Mouse (Mus musculus) megakaryocyte, embryonic 14.5 days (primary cell): Measurements from ENCODE around the gene Sphkap. TPM values are rescaled to one million over a fixed set of nuclear protein-coding genes. Genes with fewer than 3 reads are reported as not detected.

ENCODE experiments used
- H3K27me3 ChIP-seq: replicated peaks from 2 replicates; pipeline ENCODE3; 2012; ENCODE audit warnings: inconsistent platforms
- H3K36me3 ChIP-seq: replicated peaks from 2 replicates; pipeline ENCODE3; 2012; ENCODE audit warnings: low read length, inconsistent platforms, mixed read lengths
- H3K4me1 ChIP-seq: 2 replicates; pipeline ENCODE4 v1.6.1; 2012; ENCODE audit warnings: inconsistent platforms
- H3K4me3 ChIP-seq: replicated peaks from 2 replicates; pipeline ENCODE3; 2012; ENCODE audit warnings: moderate library complexity, mild to moderate bottlenecking, inconsistent platforms
- H3K9me3 ChIP-seq: 2 replicates; pipeline ENCODE4 v1.6.1; 2012; ENCODE audit warnings: inconsistent platforms
- FLI1 ChIP-seq: IDR thresholded peaks from 2 replicates; pipeline ENCODE4 v1.6.1; 2012; ENCODE audit warnings: low read length, inconsistent platforms, mixed read lengths
- GATA1 ChIP-seq: IDR thresholded peaks from 3 replicates; pipeline ENCODE4 v1.6.1; 2012; ENCODE audit warnings: mixed read lengths, low read length, inconsistent platforms, borderline replicate concordance
- polyA plus RNA-seq: library from polyadenylated mRNA; stranded (reverse); fragments of >175 nt; gene quantifications from 2 replicates; pipeline ENCODE4 v1.2.3, GENCODE M21; 2012; ENCODE audit warnings: low replicate concordance; ENCODE audit not compliant: insufficient read depth

The Sphkap gene
- polyA plus RNA-seq, 1 experiment, result not detected

- Histone ChIP-seq H3K27me3 (no peaks in the 10 kb centered on the region), H3K36me3 (no peaks in the 10 kb centered on the region), H3K9me3 (peaks cover 25% of the 10 kb centered on the region), H3K4me3 (no peak overlapping the region), H3K4me1 (no peaks in the 10 kb centered on the region)
- TF ChIP-seq GATA1 (no peak), FLI1 (no peak)
Measured at GRCm38 (mm10) chr1:83218260-83218659, 189.7 kb downstream of the Sphkap start.

- H3K4me3 ChIP-seq, result no peak overlapping the region
- no peaks in the 10 kb centered on the region for H3K27me3 ChIP-seq
- no peaks in the 10 kb centered on the region for H3K36me3 ChIP-seq
- H3K4me1 ChIP-seq, result no peaks in the 10 kb centered on the region
- peaks cover 12% of the 10 kb centered on the region for H3K9me3 ChIP-seq
- TF ChIP-seq GATA1, result no peak
- TF ChIP-seq FLI1, result no peak
Measured at GRCm38 (mm10) chr1:83209981-83210380, 198.0 kb downstream of the Sphkap start.

Other genes starting within 250 kb of the Sphkap start
- gene Daw1, start 248.4 kb downstream of the Sphkap start, polyA plus RNA-seq, result not detected in 2 replicates